Mouse (Mus musculus) CH12.LX (cell line): ENCODE results near the gene Nbas.

ENCODE experiments used
- CTCF ChIP-seq, 2 experiments: IDR thresholded peaks in 1 of 2; conservative IDR thresholded peaks in 1 of 2; 2 replicates each; pipeline ENCODE4 v1.5.1; 2011 to 2012; ENCODE audit warnings: low read depth in 2 of 2, low read length in 2 of 2, improper control_type of control experiment in 1 of 2, inconsistent platforms in 1 of 2, mild to moderate bottlenecking in 1 of 2, moderate library complexity in 1 of 2
- EP300 ChIP-seq: IDR thresholded peaks from 2 replicates; pipeline ENCODE4 v1.6.1; 2011; ENCODE audit warnings: low read length, improper control_type of control experiment
- HCFC1 ChIP-seq: IDR thresholded peaks from 2 replicates; pipeline ENCODE4 v1.6.1; 2012; ENCODE audit warnings: low read depth, mild to moderate bottlenecking, inconsistent platforms, low read length, improper control_type of control experiment
- MAFK ChIP-seq: IDR thresholded peaks from 2 replicates; pipeline ENCODE4 v1.6.1; 2011; ENCODE audit warnings: low read length, improper control_type of control experiment; ENCODE audit not compliant: insufficient replicate concordance
- POLR2A ChIP-seq: IDR thresholded peaks from 2 replicates; pipeline ENCODE4 v1.6.1; 2011; ENCODE audit warnings: low read depth, mild to moderate bottlenecking, improper control_type of control experiment, low read length
- POLR2AphosphoS2 ChIP-seq: IDR thresholded peaks from 2 replicates; pipeline ENCODE4 v1.6.1; 2011; ENCODE audit warnings: low read depth, low read length, improper control_type of control experiment
- SIN3A ChIP-seq: IDR thresholded peaks from 2 replicates; pipeline ENCODE4 v1.6.1; 2012; ENCODE audit warnings: low read length, improper control_type of control experiment, inconsistent platforms

GRCm38 (mm10) chr12:13575605-13576600 lies 307.0 kb downstream of the Nbas start:
- TF ChIP-seq CTCF (conservative IDR thresholded peaks at IDR 0.05 in 1 of 2, IDR thresholded peaks at IDR 0.05 in 1 of 2; ENCODE audit: low read depth in 2 of 2, low read length in 2 of 2) (no peak), MAFK (peak; percentile 81; the same call in 1 of the 2 replicates), EP300 (no peak), POLR2A (no peak), SIN3A (no peak), HCFC1 (no peak), POLR2AphosphoS2 (no peak)
